ENCODE assay signal across 10 mouse cellular contexts in genomic region chr4:28301686-28302085, GRCm38 (mm10).
A peak's percentile ranks its signal among the peaks of the same experiment; 100 is the strongest.
DNase-seq lines count a peak whose midpoint lies in the region; ATAC-seq lines count a peak whose summit lies in the region.
"Had no signal": no experiment of that assay in that cellular context is flagged by ENCODE, and none has a peak within 500 bp of the region (broad histone marks: within the 10 kb centered on the region; RNA-seq: fewer than 3 reads in every experiment).

No protein-coding gene starts in this region.

- no peak overlapping the region for H3K4me3 ChIP-seq in hindbrain, embryonic 11.5 days (ENCODE audit: low read depth, low read length)
- no peak overlapping the region for H3K4me3 ChIP-seq in hindbrain, embryonic 12.5 days
- H3K4me3 ChIP-seq in liver, embryonic 11.5 days (ENCODE audit: low read depth, low read length) = no peak overlapping the region

- H3K27ac ChIP-seq in hindbrain, embryonic 11.5 days (ENCODE audit: low read depth, low read length) = no peak overlapping the region
- H3K27ac ChIP-seq in hindbrain, embryonic 12.5 days = no peak overlapping the region
- H3K27ac ChIP-seq in liver, embryonic 11.5 days (ENCODE audit: low read depth, low read length) = no peak overlapping the region
- H3K27ac ChIP-seq: kidney, postnatal 0 days had no signal

- no peaks in the 10 kb centered on the region for H3K27me3 ChIP-seq in hindbrain, embryonic 11.5 days (ENCODE audit: control insufficient read depth, insufficient read depth, low read length)
- no peaks in the 10 kb centered on the region for H3K27me3 ChIP-seq in hindbrain, embryonic 12.5 days
- no peaks in the 10 kb centered on the region for H3K27me3 ChIP-seq in liver, embryonic 11.5 days (replicated peaks; ENCODE audit: control insufficient read depth, insufficient read depth, low read length)

- ATAC-seq in hindbrain, embryonic 11.5 days (ENCODE audit: low FRiP score) = peak; percentile 15; the same call in 1 of the 2 replicates
- no peak for ATAC-seq in hindbrain, embryonic 12.5 days (ENCODE audit: low FRiP score)
- ATAC-seq in liver, embryonic 11.5 days (replicated peaks; ENCODE audit: low FRiP score) = no peak

- no peak overlapping the region for H3K9ac ChIP-seq in hindbrain, embryonic 11.5 days (ENCODE audit: low read depth, low read length)
- H3K9ac ChIP-seq in hindbrain, embryonic 12.5 days = no peak overlapping the region
- no peak overlapping the region for H3K9ac ChIP-seq in liver, embryonic 11.5 days (ENCODE audit: low read depth, low read length)

- intact Hi-C loops in left cerebral cortex, postnatal 25 days (cut with DNase I) = loop anchor here (10.0 kb wide), 1 partner anchor 513 kb away; the partner anchor contains the start of gene Epha7

- no peak overlapping the region for H3K4me2 ChIP-seq in hindbrain, embryonic 11.5 days (replicated peaks; ENCODE audit: low read depth, low read length)
- no peak overlapping the region for H3K4me2 ChIP-seq in hindbrain, embryonic 12.5 days (replicated peaks)
- no peak overlapping the region for H3K4me2 ChIP-seq in liver, embryonic 11.5 days

- H3K9me3 ChIP-seq in hindbrain, embryonic 11.5 days (ENCODE audit: control insufficient read depth, low read length) = no peaks in the 10 kb centered on the region
- no peaks in the 10 kb centered on the region for H3K9me3 ChIP-seq in hindbrain, embryonic 12.5 days (replicated peaks)
- H3K9me3 ChIP-seq in liver, embryonic 11.5 days (ENCODE audit: control insufficient read depth, low read length) = no peaks in the 10 kb centered on the region

- H3K36me3 ChIP-seq in hindbrain, embryonic 11.5 days (ENCODE audit: control insufficient read depth, insufficient read depth, low read length) = no peaks in the 10 kb centered on the region
- H3K36me3 ChIP-seq in hindbrain, embryonic 12.5 days = no peaks in the 10 kb centered on the region
- H3K36me3 ChIP-seq in liver, embryonic 11.5 days (ENCODE audit: control insufficient read depth, insufficient read depth, low read length) = no peaks in the 10 kb centered on the region

- no peak for DNase-seq in hindbrain, embryonic 11.5 days (ENCODE audit: low spot score)
- DNase-seq in fibroblast of lung, adult 2 months (ENCODE audit: low read depth) = peak; percentile 25
- DNase-seq in heart, postnatal 4 days = peak; percentile 10
- DNase-seq in left cerebral cortex, postnatal 25 days (ENCODE audit: low spot score in 2 of 2) = peak; percentile 25 to 78
- DNase-seq in liver, embryonic 11.5 days (ENCODE audit: low spot score) = no peak
- DNase-seq in T-cell, adult 2 months (ENCODE audit: low spot score) = no peak
- DNase-seq: adrenal gland, postnatal 25 days; lung, adult 2 months had no signal

- H3K4me1 ChIP-seq in hindbrain, embryonic 11.5 days (replicated peaks; ENCODE audit: control insufficient read depth, insufficient read depth, low read length) = no peaks in the 10 kb centered on the region
- H3K4me1 ChIP-seq in hindbrain, embryonic 12.5 days = peaks cover 10% of the 10 kb centered on the region; the same call in 1 of the 2 replicates
- H3K4me1 ChIP-seq in liver, embryonic 11.5 days (replicated peaks; ENCODE audit: control insufficient read depth, insufficient read depth, low read length) = no peaks in the 10 kb centered on the region

- WGBS in hindbrain, embryonic 11.5 days = 52% methylated on average over 1 of the region's 1 CpGs
- WGBS in hindbrain, embryonic 12.5 days = 51% methylated on average over 1 of the region's 1 CpGs
- 73% methylated on average over 1 of the region's 1 CpGs for WGBS in liver, embryonic 11.5 days

Comparison
In these comparisons a context has a peak if more than half of its experiments do, and no peak if none do; other contexts are left out.
1. DNase-seq: peak in fibroblast of lung, adult 2 months (single experiment), heart, postnatal 4 days (single experiment) and left cerebral cortex, postnatal 25 days (2 of 2); none in hindbrain, embryonic 11.5 days (single experiment), liver, embryonic 11.5 days (single experiment) and T-cell, adult 2 months (single experiment).